Mouse (Mus musculus) liver, adult 2 months (tissue): ENCODE measurements around the gene Cfdp1. TPM values are rescaled to one million over a fixed set of nuclear protein-coding genes. Genes with fewer than 3 reads are reported as not detected.

Source experiments
- DNase-seq: peaks from one replicate; pipeline ENCODE4 v3.0.0-alpha.2; 2011; ENCODE audit warnings: low read depth, low spot score; ENCODE audit errors: extremely low read depth
- H3K27ac ChIP-seq: fragments of 200-500 bp; replicated peaks from 2 replicates; pipeline ENCODE4 v1.5.1; 2012; ENCODE audit warnings: low read depth, mild to moderate bottlenecking, control low read depth, inconsistent platforms, low read length; ENCODE audit not compliant: insufficient read depth
- H3K27me3 ChIP-seq: fragments of 200-500 bp; 2 replicates; pipeline ENCODE4 v1.6.1; 2012; ENCODE audit warnings: mild to moderate bottlenecking, moderate library complexity, low read length, inconsistent platforms; ENCODE audit not compliant: control insufficient read depth, insufficient read depth
- H3K36me3 ChIP-seq: fragments of 200-500 bp; 2 replicates; pipeline ENCODE4 v1.6.1; 2012; ENCODE audit warnings: low read length, inconsistent platforms; ENCODE audit not compliant: control insufficient read depth, insufficient read depth
- H3K4me1 ChIP-seq: fragments of 200-500 bp; 2 replicates; pipeline ENCODE4 v1.6.1; 2011; ENCODE audit warnings: low read length; ENCODE audit not compliant: control insufficient read depth, insufficient read depth
- H3K4me3 ChIP-seq: fragments of 200-500 bp; 2 replicates; pipeline ENCODE4 v1.5.1; 2011; ENCODE audit warnings: low read depth, mild to moderate bottlenecking, control low read depth, low read length, moderate library complexity; ENCODE audit not compliant: insufficient read depth
- H3K79me2 ChIP-seq: fragments of 200-500 bp; 2 replicates; pipeline ENCODE4 v1.6.1; 2012; ENCODE audit warnings: inconsistent platforms, mild to moderate bottlenecking, low read length, moderate library complexity; ENCODE audit not compliant: control insufficient read depth, insufficient read depth
- H3K9ac ChIP-seq: fragments of 200-500 bp; 2 replicates; pipeline ENCODE4 v1.6.1; 2012; ENCODE audit warnings: low read depth, mild to moderate bottlenecking, control low read depth, inconsistent platforms, low read length
- CTCF ChIP-seq: fragments of 200-500 bp; IDR thresholded peaks from 2 replicates; pipeline ENCODE4 v1.5.1; 2011; ENCODE audit warnings: low read depth, low read length, control low read depth
- POLR2A ChIP-seq: fragments of 200-500 bp; IDR thresholded peaks from 2 replicates; pipeline ENCODE4 v1.6.1; 2011; ENCODE audit warnings: low read length, control low read depth; ENCODE audit not compliant: insufficient read depth; ENCODE audit errors: extremely low read depth
- WGBS: fragments of 180-500 bp; shearing (Covaris S2); methylation state at CpG from one replicate; pipeline ENCODE4 v1.1.7; 2018; 5-methylcytosine and 5-hydroxymethylcytosine counted together
- polyA plus RNA-seq: library from polyadenylated mRNA; depleted of rRNA; stranded (reverse); fragments of >200 nt; gene quantifications from 2 replicates; pipeline ENCODE4 v1.2.3, GENCODE M21; 2012
- total RNA-seq: library from RNA; depleted of rRNA; stranded (reverse); fragments of >200 nt; gene quantifications from 2 replicates; pipeline ENCODE4 v1.2.3, GENCODE M21; 2014

Gene Cfdp1
- total and polyA plus RNA-seq, 2 experiments = 3.8 to 40.7 TPM

DNA sequence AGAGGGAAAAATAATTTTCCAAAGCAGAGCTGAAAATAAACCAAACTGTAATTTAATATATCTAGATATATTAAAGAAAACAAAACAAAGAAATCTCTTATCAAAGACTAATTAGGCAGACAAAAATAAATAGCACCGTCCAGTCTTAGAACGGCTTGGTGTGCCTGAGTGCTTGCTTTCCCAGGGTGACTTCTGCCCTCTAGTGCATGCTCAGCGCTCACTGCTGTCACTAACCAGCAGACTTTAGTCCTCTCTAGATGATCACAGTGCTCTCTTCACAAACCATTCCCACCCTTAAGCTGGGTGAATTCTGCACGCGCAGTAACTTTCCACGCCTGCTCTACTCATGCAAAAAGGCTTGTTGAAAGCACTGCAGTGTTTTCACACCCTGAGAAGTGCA is 28.9 kb downstream of the Cfdp1 start:
- 48% methylated on average over 6 of the region's 6 CpGs for WGBS
- peak; percentile 50 for DNase-seq
- H3K27ac ChIP-seq = no peak overlapping the region
- H3K27me3 ChIP-seq = no peaks in the 10 kb centered on the region
- no peaks in the 10 kb centered on the region; the same call in 1 of the 2 replicates for H3K79me2 ChIP-seq
- peaks cover 1% of the 10 kb centered on the region; the same call in 1 of the 2 replicates for H3K4me1 ChIP-seq
- H3K36me3 ChIP-seq = peaks cover 22% of the 10 kb centered on the region; the same call in 1 of the 2 replicates
- TF ChIP-seq CTCF = peak; percentile 86
- no peak for TF ChIP-seq POLR2A
- no peak overlapping the region for H3K9ac ChIP-seq
- no peak overlapping the region for H3K4me3 ChIP-seq

DNA sequence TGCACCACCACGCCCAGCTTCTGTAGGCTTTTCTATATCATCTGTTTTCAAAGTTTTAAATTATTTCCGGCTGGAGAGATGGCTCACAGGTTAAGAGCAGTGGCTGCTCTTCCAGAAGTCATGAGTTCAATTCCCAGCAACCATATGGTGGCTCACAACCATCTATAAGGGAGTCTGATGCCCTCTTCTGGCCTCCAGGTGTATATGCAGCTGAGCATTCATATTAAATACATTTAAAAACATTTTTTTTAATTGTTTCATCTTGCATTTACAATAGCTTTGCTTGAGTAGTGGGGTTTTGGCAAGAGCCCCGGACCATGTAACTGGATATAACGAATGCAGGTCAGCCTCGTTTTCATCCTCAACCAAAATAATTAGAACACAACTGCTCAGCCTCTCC is 29.8 kb downstream of the Cfdp1 start:
- DNase-seq = no peak
- Histone ChIP-seq H3K4me1 (peaks cover 2% of the 10 kb centered on the region; the same call in 1 of the 2 replicates), H3K79me2 (no peaks in the 10 kb centered on the region; the same call in 1 of the 2 replicates), H3K36me3 (peaks cover 17% of the 10 kb centered on the region; the same call in 1 of the 2 replicates), H3K4me3 (no peak overlapping the region), H3K9ac (no peak overlapping the region), H3K27me3 (no peaks in the 10 kb centered on the region), H3K27ac (no peak overlapping the region)
- no peak for TF ChIP-seq POLR2A
- TF ChIP-seq CTCF = peak; percentile 25; the same call in 1 of the 2 replicates
- 98% methylated on average over 5 of the region's 5 CpGs for WGBS

DNA sequence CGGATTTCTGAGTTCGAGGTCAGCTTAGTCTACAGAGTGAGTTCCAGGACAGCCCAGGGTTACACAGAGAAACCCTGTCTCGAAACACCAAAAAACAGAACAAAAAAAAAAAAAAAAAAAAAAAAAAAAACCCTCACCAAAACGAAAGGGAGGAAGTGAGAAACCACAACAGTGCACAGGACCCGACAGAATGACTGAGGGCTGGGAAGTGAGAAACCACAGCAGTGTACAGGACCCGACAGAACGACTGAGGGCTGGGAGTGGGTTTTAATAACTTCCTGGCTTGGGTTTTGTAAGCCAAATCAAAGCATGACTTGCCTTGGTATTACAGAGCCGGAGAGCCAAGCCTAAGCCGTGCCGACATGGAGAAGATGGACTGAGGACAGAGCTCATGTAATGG is 32.9 kb downstream of the Cfdp1 start:
- no peak for DNase-seq
- Histone ChIP-seq H3K27ac (peak overlapping the region; percentile 80; the same call in 1 of the 2 replicates), H3K79me2 (no peaks in the 10 kb centered on the region; the same call in 1 of the 2 replicates), H3K9ac (no peak overlapping the region), H3K36me3 (peaks cover 5% of the 10 kb centered on the region; the same call in 1 of the 2 replicates), H3K4me1 (peaks cover 2% of the 10 kb centered on the region; the same call in 1 of the 2 replicates), H3K27me3 (no peaks in the 10 kb centered on the region), H3K4me3 (no peak overlapping the region)
- TF ChIP-seq POLR2A (no peak), CTCF (no peak)
- WGBS = 75% methylated on average over 10 of the region's 10 CpGs

DNA sequence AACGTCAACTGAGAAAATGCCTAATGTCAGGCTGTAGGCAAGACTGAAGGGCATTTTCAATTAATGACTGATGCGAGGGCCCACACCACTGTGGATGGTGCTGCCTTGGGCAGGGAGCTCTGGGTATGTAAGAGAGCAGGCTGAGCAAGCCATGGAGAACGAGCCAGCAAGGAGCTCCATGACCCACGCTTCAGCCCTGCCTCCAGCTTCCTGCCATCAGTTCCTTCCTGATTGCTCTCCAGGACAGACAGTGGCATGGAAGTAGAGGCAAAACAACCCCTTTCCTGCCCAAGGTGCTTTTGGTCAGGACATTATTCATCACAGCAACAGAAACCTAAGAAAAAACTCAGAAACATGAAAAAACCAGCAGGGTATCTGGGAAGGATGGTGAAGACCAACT is 33.4 kb downstream of the Cfdp1 start:
- Histone ChIP-seq H3K9ac (no peak overlapping the region), H3K27ac (peak overlapping the region; percentile 80), H3K36me3 (peaks cover 5% of the 10 kb centered on the region; the same call in 1 of the 2 replicates), H3K4me3 (no peak overlapping the region), H3K4me1 (peaks cover 2% of the 10 kb centered on the region; the same call in 1 of the 2 replicates), H3K79me2 (no peaks in the 10 kb centered on the region; the same call in 1 of the 2 replicates), H3K27me3 (no peaks in the 10 kb centered on the region)
- no peak for DNase-seq
- WGBS = 81% methylated on average over 4 of the region's 4 CpGs
- TF ChIP-seq CTCF (no peak), POLR2A (no peak)

DNA sequence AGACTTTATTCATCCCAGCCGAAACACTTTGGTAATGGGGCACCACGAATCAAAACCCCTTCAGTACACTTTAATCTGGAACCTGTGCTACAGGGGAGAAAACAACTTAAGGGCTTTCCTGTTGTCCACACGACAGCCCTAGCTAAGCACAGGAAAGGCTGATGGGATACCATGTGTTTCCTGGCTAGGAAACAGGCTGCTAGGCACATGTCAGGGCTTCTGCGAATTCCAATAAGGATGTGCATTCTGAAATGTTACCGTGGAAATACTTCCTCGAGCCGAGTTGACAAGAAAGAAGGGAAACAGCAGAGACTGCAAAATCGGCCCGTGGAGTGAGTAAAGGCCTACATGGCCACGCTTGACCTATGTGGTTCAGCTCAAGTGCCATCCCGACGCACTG is 34.1 kb downstream of the Cfdp1 start:
- Histone ChIP-seq H3K27ac (peak overlapping the region; percentile 80), H3K27me3 (no peaks in the 10 kb centered on the region), H3K4me3 (no peak overlapping the region), H3K79me2 (no peaks in the 10 kb centered on the region; the same call in 1 of the 2 replicates), H3K4me1 (peaks cover 2% of the 10 kb centered on the region; the same call in 1 of the 2 replicates), H3K36me3 (peaks cover 5% of the 10 kb centered on the region; the same call in 1 of the 2 replicates), H3K9ac (no peak overlapping the region)
- no peak for DNase-seq
- 82% methylated on average over 12 of the region's 12 CpGs for WGBS
- TF ChIP-seq POLR2A (no peak), CTCF (no peak)

DNA sequence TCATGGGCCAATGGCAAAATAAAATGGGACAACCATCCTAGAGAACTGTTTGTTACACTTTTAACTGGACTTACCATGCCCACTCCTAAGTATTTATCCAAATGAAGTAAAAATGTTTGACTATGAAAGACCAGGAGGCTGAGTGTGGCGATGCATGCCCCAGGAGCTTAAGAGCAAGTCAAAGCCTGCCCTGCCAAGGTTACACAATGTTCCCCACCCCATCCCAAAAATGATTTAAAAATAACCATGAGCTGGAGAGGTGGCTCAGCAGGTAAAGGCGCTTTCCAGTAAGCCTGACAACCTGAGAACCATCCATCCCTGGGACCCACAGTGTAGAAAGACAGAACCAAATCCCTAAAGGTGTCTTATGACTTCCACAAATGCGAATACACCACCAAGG is 35.5 kb downstream of the Cfdp1 start:
- no peaks in the 10 kb centered on the region; the same call in 1 of the 2 replicates for H3K79me2 ChIP-seq
- no peak overlapping the region for H3K9ac ChIP-seq
- peaks cover 2% of the 10 kb centered on the region; the same call in 1 of the 2 replicates for H3K4me1 ChIP-seq
- 80% methylated on average over 3 of the region's 3 CpGs for WGBS
- no peak overlapping the region; the same call in 1 of the 2 replicates for H3K27ac ChIP-seq
- no peaks in the 10 kb centered on the region for H3K27me3 ChIP-seq
- 0 out of 2 replicates have a peak, but pooled peaks cover 1% of the 10 kb centered on the region for H3K36me3 ChIP-seq
- no peak for DNase-seq
- TF ChIP-seq CTCF (no peak), POLR2A (no peak)
- no peak overlapping the region for H3K4me3 ChIP-seq
